Mouse (Mus musculus) cortical plate, adult 2 months (tissue): Measurements from ENCODE around the gene Pofut1. TPM values are rescaled to one million over a fixed set of nuclear protein-coding genes. Genes with fewer than 3 reads are reported as not detected.
"Not testable (repeated sequence)": the region's sequence is repeated elsewhere in the genome, so short reads cannot be mapped to it uniquely, and the experiment has no call there.

Experiments used
- H3K27ac ChIP-seq: fragments of 200-500 bp; 2 replicates; pipeline ENCODE4 v1.5.1; 2012; ENCODE audit warnings: low read length, control low read depth, inconsistent platforms; ENCODE audit not compliant: insufficient read depth
- H3K4me1 ChIP-seq: fragments of 200-500 bp; 2 replicates; pipeline ENCODE4 v1.6.1; 2011; ENCODE audit warnings: low read length; ENCODE audit not compliant: control insufficient read depth, insufficient read depth
- H3K4me3 ChIP-seq: fragments of 200-500 bp; 2 replicates; pipeline ENCODE4 v1.5.1; 2011; ENCODE audit warnings: mild to moderate bottlenecking, low read length, control low read depth; ENCODE audit not compliant: insufficient read depth
- CTCF ChIP-seq: fragments of 200-500 bp; IDR thresholded peaks from 2 replicates; pipeline ENCODE4 v1.5.1; 2011; ENCODE audit warnings: mild to moderate bottlenecking, control low read depth, low read length; ENCODE audit not compliant: insufficient read depth; ENCODE audit errors: extremely low read depth
- POLR2A ChIP-seq: fragments of 200-500 bp; IDR thresholded peaks from 2 replicates; pipeline ENCODE4 v1.6.1; 2011; ENCODE audit warnings: mild to moderate bottlenecking, low read length, control low read depth; ENCODE audit not compliant: insufficient read depth; ENCODE audit errors: extremely low read depth
- polyA plus RNA-seq: library from polyadenylated mRNA; depleted of rRNA; stranded (reverse); fragments of >200 nt; gene quantifications from 2 replicates; pipeline ENCODE4 v1.2.3, GENCODE M21; 2012

The Pofut1 gene
- polyA plus RNA-seq, 1 experiment = 19.3 TPM

DNA sequence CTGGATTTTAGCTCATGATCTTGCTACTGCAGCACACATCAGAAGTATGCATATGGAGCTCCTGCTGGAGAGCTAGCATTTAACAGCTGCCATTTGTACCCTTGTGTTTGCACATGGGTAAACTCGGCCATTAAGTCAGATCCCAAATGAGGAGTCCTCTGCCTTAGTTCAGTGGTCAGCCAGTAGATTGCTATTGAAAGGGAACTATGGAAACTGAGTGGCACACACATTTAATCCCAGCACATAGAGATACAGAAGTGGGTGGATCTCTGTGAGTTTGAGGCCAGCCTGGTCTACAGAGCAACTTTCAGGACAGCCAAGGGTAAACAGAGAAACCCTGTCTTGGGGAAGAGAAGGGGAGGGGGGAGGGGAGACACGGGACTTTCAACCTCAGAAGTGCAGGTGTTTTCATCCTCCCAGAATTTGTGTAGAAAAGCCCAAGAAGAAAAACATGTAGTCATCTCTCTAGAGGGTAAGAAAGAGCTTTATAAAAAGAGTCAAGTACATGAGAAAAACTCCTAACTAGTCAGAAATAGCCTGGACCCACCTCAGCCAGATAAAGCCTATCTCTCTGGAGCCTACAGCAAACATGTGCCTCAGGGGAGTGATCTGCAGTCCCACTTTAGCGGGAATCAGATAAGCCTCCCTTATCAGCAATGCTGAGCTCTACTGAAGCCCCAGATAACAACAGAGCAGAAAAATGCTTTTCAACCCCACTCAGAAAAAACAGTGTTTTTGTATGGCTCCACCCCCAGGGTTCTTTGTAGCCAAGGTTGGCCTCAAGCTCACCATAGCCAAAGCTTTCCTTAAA is 18.7 kb downstream of the Pofut1 start:
- TF ChIP-seq POLR2A (no peak), CTCF (no peak)
- H3K4me3 ChIP-seq = no peak overlapping the region
- H3K4me1 ChIP-seq = no peaks in the 10 kb centered on the region
- no peak overlapping the region for H3K27ac ChIP-seq

DNA sequence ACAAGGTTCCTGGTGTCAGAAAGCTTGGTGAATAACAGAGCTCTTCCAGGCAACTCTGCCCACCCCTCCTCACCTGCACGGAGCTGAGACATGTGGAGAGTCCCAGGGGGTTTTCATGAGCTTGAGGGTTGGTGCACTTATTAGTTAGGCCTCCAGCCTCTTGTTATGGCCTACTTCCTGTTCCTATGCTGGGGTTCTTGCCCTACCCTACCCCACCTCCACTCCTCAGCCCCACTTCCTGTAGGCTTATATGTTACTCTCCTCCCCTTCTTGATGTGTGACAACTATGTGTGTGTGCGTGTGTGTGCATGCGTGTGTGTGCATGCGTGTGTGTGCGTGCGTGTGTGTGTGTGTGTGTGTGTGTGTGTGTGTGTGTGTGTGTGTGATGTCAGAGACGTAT is 21.7 kb downstream of the Pofut1 start:
- Histone ChIP-seq H3K4me3 (no peak overlapping the region), H3K27ac (no peak overlapping the region), H3K4me1 (peaks cover 2% of the 10 kb centered on the region)
- TF ChIP-seq CTCF = no peak
- TF ChIP-seq POLR2A = no peak

DNA sequence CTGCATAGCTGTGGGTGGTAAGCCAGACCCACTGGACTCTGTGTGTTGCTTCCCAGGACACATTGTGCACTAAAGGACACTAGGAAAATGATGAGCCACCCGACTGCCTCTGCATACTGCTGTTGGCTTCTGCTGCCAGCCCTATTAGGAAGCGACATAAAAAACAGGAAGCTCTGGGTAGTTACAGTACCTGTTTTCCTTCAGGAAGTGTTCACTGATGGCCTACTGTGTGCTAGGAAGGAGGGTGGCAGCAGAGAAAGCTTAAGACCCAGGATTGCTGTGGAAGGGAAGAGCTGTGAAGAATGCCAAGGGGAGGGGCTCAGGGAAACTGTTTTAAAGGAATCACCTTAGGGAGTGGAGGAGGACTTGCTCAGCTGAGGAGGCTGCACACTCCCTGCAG is 26.0 kb downstream of the Pofut1 start:
- no peak for TF ChIP-seq CTCF
- TF ChIP-seq POLR2A = no peak
- peaks cover 2% of the 10 kb centered on the region for H3K4me1 ChIP-seq
- no peak overlapping the region for H3K27ac ChIP-seq
- no peak overlapping the region for H3K4me3 ChIP-seq

DNA sequence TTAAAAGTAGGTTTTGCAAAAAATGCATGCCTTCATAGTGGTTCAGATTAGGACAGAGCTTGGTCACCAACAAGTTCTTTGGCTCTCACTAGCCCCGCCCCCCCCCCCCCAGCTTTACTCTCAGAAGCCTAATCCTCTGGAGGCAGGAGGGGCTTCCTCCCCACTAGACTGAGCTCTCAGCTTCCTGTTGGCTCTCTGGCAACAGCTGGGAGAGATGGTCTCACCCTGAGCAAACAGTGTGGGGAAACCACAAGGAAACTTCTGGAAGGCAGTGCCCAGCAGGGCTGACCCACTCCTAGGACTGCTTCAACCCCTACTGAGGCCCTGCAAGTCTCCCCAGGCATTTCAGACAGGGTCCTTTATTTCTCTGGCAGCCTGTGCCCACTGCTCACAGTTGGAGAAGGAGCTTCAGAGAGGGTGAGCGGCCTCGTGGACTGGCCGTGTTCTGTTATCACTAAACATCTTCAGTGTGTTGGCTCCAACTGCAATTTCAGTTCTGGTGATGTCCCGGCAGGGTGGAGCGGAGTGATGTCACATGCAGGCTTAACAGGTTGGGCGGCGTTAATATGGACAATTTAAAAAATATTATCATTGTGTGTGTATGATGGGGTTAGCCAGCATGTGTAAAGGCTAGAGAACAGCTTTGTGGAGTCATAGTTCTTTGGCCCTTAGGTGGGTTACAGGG is 29.0 kb downstream of the Pofut1 start:
- H3K4me1 ChIP-seq, H3K4me3 ChIP-seq: not testable (repeated sequence)

DNA sequence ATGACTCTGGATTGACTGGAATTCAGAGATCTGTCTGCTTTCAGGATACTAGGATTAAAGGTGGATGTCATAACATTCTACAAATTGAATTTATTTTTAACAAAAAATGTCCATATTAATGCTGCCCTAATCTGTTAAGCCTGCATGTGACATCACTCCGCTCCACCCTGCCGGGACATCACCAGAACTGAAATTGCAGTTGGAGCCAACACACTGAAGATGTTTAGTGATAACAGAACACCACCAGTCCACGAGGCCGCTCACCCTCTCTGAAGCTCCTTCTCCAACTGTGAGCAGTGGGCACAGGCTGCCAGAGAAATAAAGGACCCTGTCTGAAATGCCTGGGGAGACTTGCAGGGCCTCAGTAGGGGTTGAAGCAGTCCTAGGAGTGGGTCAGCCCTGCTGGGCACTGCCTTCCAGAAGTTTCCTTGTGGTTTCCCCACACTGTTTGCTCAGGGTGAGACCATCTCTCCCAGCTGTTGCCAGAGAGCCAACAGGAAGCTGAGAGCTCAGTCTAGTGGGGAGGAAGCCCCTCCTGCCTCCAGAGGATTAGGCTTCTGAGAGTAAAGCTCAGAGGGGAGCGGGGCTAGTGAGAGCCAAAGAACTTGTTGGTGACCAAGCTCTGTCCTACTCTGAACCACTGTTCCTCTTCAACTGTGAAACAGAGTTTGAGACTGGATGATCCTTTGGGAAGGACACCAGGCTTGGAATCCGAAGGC is 33.0 kb downstream of the Pofut1 start:
- H3K4me1 ChIP-seq, H3K4me3 ChIP-seq, H3K27ac ChIP-seq: not testable (repeated sequence)

More for the DNA sequence above, 29.0 kb downstream of the Pofut1 start:
- H3K27ac ChIP-seq = not testable (repeated sequence)

DNA sequence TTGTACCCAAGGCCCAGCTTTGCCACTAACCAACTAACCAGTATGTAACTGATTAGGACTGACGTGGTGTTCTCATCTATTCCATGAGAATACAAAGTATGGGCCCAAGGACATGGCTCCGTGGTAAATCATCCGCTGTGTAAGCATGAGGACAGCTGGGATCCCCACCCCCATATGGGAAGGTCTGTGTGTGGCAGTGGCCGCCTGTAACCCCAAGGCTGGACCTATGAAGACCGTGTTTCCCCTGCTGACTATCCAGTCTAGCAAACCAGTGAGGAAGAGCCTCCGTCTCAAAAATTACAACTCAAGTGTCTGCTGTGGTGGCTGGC is 33.5 kb downstream of the Pofut1 start:
- Histone ChIP-seq H3K4me3 (no peak overlapping the region), H3K27ac (no peak overlapping the region), H3K4me1 (no peaks in the 10 kb centered on the region)
- TF ChIP-seq CTCF = no peak
- TF ChIP-seq POLR2A = no peak

DNA sequence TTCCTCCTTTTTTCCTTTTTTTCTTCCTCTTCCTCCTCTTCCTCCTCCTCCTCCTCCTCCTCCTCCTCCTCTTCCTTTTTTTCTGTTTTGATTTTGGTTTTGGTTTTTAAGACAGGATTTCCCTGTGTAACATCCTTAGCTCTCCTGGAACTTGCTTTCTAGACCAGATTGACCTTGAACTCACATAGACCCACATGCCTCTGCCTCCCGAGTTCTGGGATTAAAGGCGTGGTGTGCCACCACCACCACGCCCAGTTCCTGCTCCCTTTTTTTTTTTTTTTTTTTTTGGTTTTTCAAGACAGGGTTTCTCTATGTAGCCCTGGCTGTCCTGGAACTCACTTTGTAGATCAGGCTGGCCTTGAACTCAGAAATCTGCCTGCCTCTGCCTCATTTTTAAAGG is 34.2 kb downstream of the Pofut1 start:
- not testable (repeated sequence) for H3K27ac ChIP-seq, H3K4me3 ChIP-seq, H3K4me1 ChIP-seq

DNA sequence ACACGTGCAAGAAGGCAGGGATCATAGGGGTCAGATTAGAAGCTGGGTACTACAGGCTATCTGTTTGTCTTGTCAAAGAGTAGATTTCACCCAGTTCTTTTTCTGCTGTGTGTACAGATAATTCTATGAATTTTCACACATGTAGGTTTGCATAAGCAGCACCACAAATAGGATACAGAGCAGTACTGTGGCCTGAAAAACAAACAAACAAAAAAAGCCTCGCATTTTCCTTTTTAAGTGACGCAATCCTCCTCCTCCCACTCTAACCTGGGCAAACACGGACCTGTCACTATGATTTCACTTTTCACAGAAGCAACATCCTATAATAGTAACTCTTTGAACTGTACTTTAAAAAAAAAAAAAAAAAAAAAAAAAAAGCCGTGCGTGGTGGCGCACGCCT is 35.1 kb downstream of the Pofut1 start:
- no peak overlapping the region for H3K4me3 ChIP-seq
- H3K4me1 ChIP-seq = no peaks in the 10 kb centered on the region
- no peak for TF ChIP-seq POLR2A
- no peak overlapping the region for H3K27ac ChIP-seq

DNA sequence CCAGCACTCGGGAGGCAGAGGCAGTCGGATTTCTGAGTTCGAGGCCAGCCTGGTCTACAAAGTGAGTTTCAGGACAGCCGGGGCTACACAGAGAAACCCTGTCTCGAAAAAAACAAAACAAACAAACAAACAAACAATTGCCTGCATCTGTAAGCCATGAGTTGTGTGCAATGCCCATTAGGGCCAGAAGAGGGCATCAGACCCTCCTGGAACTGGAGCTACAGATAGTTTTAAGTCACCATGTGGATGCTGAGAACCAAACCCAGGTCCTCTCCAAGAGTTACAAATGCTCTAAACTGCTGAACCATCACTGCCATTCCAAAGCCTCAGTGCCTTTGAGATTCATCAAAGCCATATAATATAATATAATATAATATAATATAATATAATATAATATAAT is 35.5 kb downstream of the Pofut1 start:
- not testable (repeated sequence) for H3K27ac ChIP-seq, H3K4me3 ChIP-seq, H3K4me1 ChIP-seq

DNA sequence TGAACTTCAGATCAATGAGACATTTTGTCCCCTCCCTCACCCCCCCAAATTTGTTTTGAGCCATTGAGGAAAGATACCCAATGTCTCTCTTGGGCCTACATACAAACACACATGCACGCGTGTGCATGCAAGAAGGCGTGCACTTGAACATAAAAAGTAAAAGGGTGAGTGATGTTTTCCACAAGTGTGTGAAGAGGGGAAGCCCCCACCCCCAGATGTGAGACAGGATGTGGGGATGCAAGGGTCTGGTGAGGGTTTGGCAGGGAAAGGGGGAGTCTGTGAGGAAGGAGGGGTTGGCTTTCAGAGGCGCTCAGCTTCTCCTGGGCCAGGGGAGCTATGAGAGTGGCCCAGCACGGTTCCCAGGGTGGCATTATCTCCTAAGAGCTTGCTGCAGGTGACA is 37.0 kb downstream of the Pofut1 start:
- Histone ChIP-seq H3K4me3 (no peak overlapping the region), H3K27ac (no peak overlapping the region), H3K4me1 (no peaks in the 10 kb centered on the region)
- TF ChIP-seq CTCF (no peak), POLR2A (no peak)
